Mouse (Mus musculus) midbrain, postnatal 0 days (tissue): ENCODE data around the gene Mob3b. TPM values are rescaled to one million over a fixed set of nuclear protein-coding genes. Genes with fewer than 3 reads are reported as not detected.
A peak's percentile ranks its signal among the peaks of the same experiment; 100 is the strongest.
"Not testable (repeated sequence)": the region's sequence is repeated elsewhere in the genome, so short reads cannot be mapped to it uniquely, and the experiment has no call there.

Experiments used
- ATAC-seq: fragments of 200-750 bp; cut with Nextera tagmentation; 2 replicates; pipeline ENCODE4 v1.8.0; 2017; ENCODE audit warnings: moderate number of reproducible peaks, mild to moderate bottlenecking, moderate TSS enrichment, moderate library complexity; ENCODE audit not compliant: low FRiP score
- DNase-seq: peaks from one replicate; pipeline ENCODE4 v3.0.0-alpha.2; 2015; ENCODE audit warnings: low spot score
- H3K27ac ChIP-seq: fragments of 300-500 bp; sonication (generic); 2 replicates; pipeline ENCODE4 v1.5.1; 2014; ENCODE audit warnings: low read depth, mild to moderate bottlenecking, low read length, mixed read lengths
- H3K27me3 ChIP-seq: fragments of 300-500 bp; sonication (generic); 2 replicates; pipeline ENCODE4 v1.6.1; 2014; ENCODE audit warnings: low read length, control low read depth, mixed read lengths; ENCODE audit not compliant: insufficient read depth
- H3K36me3 ChIP-seq: fragments of 300-500 bp; sonication (generic); 2 replicates; pipeline ENCODE4 v1.6.1; 2014; ENCODE audit warnings: low read length, control low read depth, mixed read lengths; ENCODE audit not compliant: insufficient read depth
- H3K4me1 ChIP-seq: fragments of 300-500 bp; sonication (generic); 2 replicates; pipeline ENCODE4 v1.6.1; 2014; ENCODE audit warnings: mild to moderate bottlenecking, control low read depth, antibody characterized with exemption, low read length, mixed read lengths; ENCODE audit not compliant: insufficient read depth
- H3K4me2 ChIP-seq: fragments of 300-500 bp; sonication (generic); 2 replicates; pipeline ENCODE4 v1.6.1; 2014; ENCODE audit warnings: low read depth, mild to moderate bottlenecking, low read length, mixed read lengths; ENCODE audit not compliant: poor library complexity, severe bottlenecking
- H3K4me3 ChIP-seq: fragments of 300-500 bp; sonication (generic); 2 replicates; pipeline ENCODE4 v1.5.1; 2014; ENCODE audit warnings: low read depth, mild to moderate bottlenecking, low read length, moderate library complexity
- H3K9ac ChIP-seq: fragments of 300-500 bp; sonication (generic); replicated peaks from 2 replicates; pipeline ENCODE4 v1.6.1; 2014; ENCODE audit warnings: mild to moderate bottlenecking, low read length, moderate library complexity, mixed read lengths; ENCODE audit not compliant: poor library complexity, severe bottlenecking
- H3K9me3 ChIP-seq: fragments of 300-500 bp; sonication (generic); 2 replicates; pipeline ENCODE4 v1.6.1; 2016; ENCODE audit warnings: low read length, control low read depth
- CTCF ChIP-seq: IDR thresholded peaks from 2 replicates; pipeline ENCODE4 v1.5.1; 2016; ENCODE audit warnings: antibody characterized with exemption, mild to moderate bottlenecking
- WGBS: fragments of 180-500 bp; shearing (Covaris S2); extraction: QIAGEN DNeasy Blood & Tissue Kit; methylation state at CpG from one replicate; pipeline ENCODE4 v1.1.7; 2014; 5-methylcytosine and 5-hydroxymethylcytosine counted together
- polyA plus RNA-seq: library from polyadenylated mRNA; unstranded; fragments of >200 nt; fragmentation: Nextera tagmentation; extraction: Ambion mirVana; gene quantifications from 2 replicates; pipeline ENCODE4 v1.2.1, GENCODE M21; 2015
- total RNA-seq: library from RNA; depleted of rRNA; stranded (reverse); fragments of >200 nt; gene quantifications from 2 replicates; pipeline ENCODE4 v1.2.3, GENCODE M21; 2014

Gene Mob3b
- total and polyA plus RNA-seq, 2 experiments from 2014 or later = 0.77 to 1.6 TPM

DNA sequence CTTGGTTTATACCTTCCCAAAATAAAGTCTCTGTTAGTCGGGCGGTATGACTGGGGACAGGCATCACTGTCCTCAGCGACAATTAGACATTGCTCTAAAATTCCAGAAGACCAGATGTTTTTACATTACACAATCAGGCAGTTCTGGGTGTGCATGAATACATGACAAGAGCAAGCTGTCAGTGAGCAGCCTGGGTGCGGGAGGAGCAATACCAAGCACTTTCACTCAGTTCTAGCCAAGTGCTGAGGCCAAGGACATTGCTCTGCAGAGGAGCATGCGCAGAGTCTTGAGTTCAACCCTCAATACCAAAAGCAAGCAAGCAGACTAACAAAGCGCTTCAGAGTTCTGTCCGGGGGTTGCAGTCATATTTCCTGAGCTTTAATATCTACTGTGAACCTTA is 249.2 kb downstream of the Mob3b start:
- no peaks in the 10 kb centered on the region for H3K27me3 ChIP-seq
- WGBS = 95% methylated on average over 7 of the region's 7 CpGs
- H3K4me2 ChIP-seq = no peak overlapping the region
- H3K36me3 ChIP-seq = no peaks in the 10 kb centered on the region
- H3K9me3 ChIP-seq = no peaks in the 10 kb centered on the region
- H3K27ac ChIP-seq = no peak overlapping the region
- ATAC-seq (no peak), DNase-seq (no peak)
- no peak overlapping the region for H3K4me3 ChIP-seq
- H3K9ac ChIP-seq = no peak overlapping the region
- no peaks in the 10 kb centered on the region for H3K4me1 ChIP-seq
- TF ChIP-seq CTCF = no peak

DNA sequence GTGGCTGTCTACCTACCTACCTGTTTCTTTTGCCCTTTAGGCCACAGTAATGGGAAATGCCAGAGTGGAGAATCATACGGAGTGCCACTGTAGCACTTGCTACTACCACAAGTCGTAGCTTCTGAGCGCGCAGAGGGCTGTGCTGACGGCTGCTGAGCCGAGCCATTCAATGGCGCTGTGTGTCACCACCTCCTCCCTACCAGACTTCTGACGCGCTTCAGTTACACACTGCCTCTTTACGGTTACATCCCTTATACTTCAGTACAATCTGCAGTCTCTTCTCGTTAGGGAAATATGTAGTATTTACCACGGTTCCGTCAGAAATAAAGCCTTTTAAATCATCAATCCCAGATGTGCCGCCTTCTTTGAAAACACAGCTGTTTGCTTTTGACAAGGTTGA is 250.3 kb downstream of the Mob3b start:
- ATAC-seq = no peak
- TF ChIP-seq CTCF = no peak
- 45% methylated on average over 14 of the region's 14 CpGs for WGBS

DNA sequence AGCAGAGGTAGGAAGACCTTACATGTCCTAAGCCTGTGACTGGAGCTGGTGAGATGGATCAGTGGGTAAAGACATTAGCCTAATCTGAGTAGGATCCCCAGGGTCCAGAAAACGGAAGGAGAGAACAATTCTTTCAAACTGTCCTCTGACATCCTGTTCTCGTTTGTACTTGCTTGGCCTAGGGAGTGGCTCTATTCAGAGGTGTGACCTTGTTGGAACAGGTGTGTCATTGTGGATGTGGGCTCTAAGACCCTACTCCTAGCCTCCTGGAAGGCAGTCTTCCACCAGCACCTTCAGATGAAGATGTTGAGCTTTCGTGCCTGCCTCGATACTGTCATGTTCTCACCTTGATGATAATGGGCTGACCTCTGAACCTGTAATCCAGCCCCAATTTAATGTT is 251.1 kb downstream of the Mob3b start:
- H3K4me1 ChIP-seq = no peaks in the 10 kb centered on the region
- no peak for TF ChIP-seq CTCF
- no peak overlapping the region for H3K4me2 ChIP-seq
- no peak for DNase-seq
- no peak for ATAC-seq
- H3K4me3 ChIP-seq = no peak overlapping the region
- no peak overlapping the region for H3K27ac ChIP-seq
- H3K9me3 ChIP-seq = no peaks in the 10 kb centered on the region
- 77% methylated on average over 4 of the region's 4 CpGs for WGBS
- H3K27me3 ChIP-seq = no peaks in the 10 kb centered on the region
- no peaks in the 10 kb centered on the region for H3K36me3 ChIP-seq
- H3K9ac ChIP-seq = no peak overlapping the region

More for the DNA sequence above, 250.3 kb downstream of the Mob3b start:
- Histone ChIP-seq H3K9ac (no peak overlapping the region), H3K27ac (no peak overlapping the region), H3K4me1 (no peaks in the 10 kb centered on the region), H3K27me3 (no peaks in the 10 kb centered on the region), H3K36me3 (no peaks in the 10 kb centered on the region), H3K9me3 (no peaks in the 10 kb centered on the region), H3K4me3 (no peak overlapping the region), H3K4me2 (no peak overlapping the region)
- DNase-seq = no peak

DNA sequence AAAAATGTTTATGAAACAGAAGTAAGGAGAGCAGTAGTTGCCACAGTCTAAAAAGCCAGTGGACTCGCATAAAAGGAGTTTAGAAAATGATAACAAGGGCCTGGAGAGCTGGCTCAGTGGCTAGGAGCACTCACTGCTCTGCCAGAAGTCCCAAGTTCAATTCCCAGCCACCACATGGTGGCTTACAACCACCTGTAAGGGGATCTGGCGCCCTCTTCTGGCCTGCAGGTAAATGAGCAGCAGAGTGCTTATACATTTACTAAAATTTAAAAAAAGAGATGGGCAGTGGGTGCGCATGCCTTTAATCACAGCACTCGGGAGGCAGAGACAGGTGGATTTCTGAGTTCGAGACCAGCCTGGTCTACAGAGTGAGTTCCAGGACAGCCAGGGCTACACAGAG is 251.9 kb downstream of the Mob3b start:
- no peak overlapping the region for H3K4me3 ChIP-seq
- no peaks in the 10 kb centered on the region for H3K27me3 ChIP-seq
- H3K9ac ChIP-seq = no peak overlapping the region
- WGBS = 62% methylated on average over 5 of the region's 5 CpGs
- ATAC-seq = no peak
- H3K4me2 ChIP-seq = no peak overlapping the region
- H3K9me3 ChIP-seq = no peaks in the 10 kb centered on the region
- no peak overlapping the region for H3K27ac ChIP-seq
- no peaks in the 10 kb centered on the region for H3K36me3 ChIP-seq
- DNase-seq = no peak
- peak; percentile 45 for TF ChIP-seq CTCF
- H3K4me1 ChIP-seq = no peaks in the 10 kb centered on the region

DNA sequence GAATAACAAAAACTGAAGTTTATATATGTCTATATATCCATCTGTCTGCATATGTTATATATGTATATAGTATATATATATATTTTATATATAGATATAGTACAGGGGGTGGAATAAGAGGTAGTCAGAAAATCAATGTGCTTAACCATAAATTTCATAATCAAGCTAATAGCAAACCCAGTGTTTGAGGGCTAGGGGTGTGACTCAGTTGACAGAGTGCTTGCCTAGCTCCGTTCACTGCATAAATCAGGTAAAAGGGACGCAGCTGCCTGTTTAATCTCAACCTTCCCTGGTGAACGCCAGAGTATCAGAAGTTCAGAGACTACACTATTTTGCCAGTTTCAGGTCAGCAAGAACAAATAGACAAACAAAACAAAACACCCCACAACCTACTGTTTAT is 255.7 kb downstream of the Mob3b start:
- not testable (repeated sequence) for H3K4me2 ChIP-seq, H3K9me3 ChIP-seq, H3K4me3 ChIP-seq, H3K9ac ChIP-seq, ATAC-seq, H3K4me1 ChIP-seq, H3K27me3 ChIP-seq, DNase-seq, H3K36me3 ChIP-seq, H3K27ac ChIP-seq
- 86% methylated on average over 3 of the region's 3 CpGs for WGBS

DNA sequence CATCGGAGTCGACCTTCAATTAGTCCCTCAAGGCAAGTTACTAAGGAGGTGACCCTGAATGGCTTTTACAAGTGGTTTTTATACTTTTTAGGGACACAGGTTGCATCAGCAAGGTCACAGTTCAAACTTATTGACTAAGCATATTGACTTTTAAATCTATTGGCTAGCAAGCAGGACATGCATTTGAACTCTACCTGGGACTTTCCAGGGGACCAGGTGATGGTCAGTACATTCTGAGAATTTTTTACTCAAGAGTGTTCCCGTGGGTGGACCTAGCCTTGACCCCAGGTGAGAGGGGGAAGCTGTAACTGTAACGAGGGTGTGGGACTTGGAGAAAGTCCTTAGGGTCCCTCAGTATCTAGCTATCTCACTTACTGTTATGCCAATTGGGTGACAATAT is 256.1 kb downstream of the Mob3b start:
- no peak overlapping the region for H3K27ac ChIP-seq
- ATAC-seq = no peak
- no peak overlapping the region for H3K9ac ChIP-seq
- WGBS = 87% methylated on average over 4 of the region's 4 CpGs
- TF ChIP-seq CTCF = no peak
- H3K4me1 ChIP-seq = no peaks in the 10 kb centered on the region
- H3K36me3 ChIP-seq = no peaks in the 10 kb centered on the region
- DNase-seq = no peak
- no peaks in the 10 kb centered on the region for H3K9me3 ChIP-seq
- no peak overlapping the region for H3K4me3 ChIP-seq
- no peak overlapping the region for H3K4me2 ChIP-seq
- no peaks in the 10 kb centered on the region for H3K27me3 ChIP-seq
